Mouse (Mus musculus): ENCODE measurements around the gene Pgm2l1. TPM values are rescaled to one million over a fixed set of nuclear protein-coding genes. Genes with fewer than 3 reads are reported as not detected.
"Not testable (repeated sequence)": the region's sequence is repeated elsewhere in the genome, so short reads cannot be mapped to it uniquely, and the experiment has no call there.

The Pgm2l1 gene
- polyA plus RNA-seq, 1 experiment from 2014 or later = 2.6 TPM

DNA sequence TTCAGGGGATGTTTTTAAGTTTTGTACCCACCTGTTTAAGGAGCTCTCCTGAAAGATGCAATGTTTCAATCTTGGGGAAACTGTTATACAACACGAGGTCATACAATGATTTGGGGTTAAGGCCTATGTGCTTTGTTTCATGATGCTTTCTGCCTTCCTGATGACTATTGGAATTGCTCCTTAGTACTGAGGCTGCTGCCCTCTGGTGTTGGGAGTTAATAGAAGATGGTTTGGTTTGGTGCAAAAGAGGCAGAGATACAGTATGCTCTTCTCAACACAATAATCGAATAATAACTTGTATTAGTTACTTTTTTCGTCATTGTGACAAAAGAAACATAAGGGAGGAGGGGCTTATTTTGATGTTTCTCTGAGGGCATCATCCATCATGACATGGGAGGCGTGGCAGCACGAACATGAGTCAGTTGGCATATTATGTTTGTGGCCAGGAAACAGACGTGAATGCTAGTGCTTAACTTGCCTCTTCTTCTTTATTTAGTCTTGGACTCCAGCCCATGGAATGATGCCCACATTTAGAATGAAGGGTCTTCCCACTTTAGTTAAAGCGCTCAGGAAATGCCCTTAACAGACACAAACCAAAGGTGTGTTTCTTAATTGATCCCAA, 7.2 kb downstream of the Pgm2l1 start:
- Histone ChIP-seq H3K4me2 (no peak overlapping the region), H3K9me3 (replicated peaks; ENCODE audit: control insufficient read depth, low read length) (no peaks in the 10 kb centered on the region), H3K9ac (ENCODE audit: low read depth, low read length) (no peak overlapping the region), H3K27me3 (ENCODE audit: control insufficient read depth, insufficient read depth, low read length) (no peaks in the 10 kb centered on the region), H3K36me3 (ENCODE audit: control insufficient read depth, insufficient read depth, low read length) (no peaks in the 10 kb centered on the region), H3K4me1 (ENCODE audit: control insufficient read depth, insufficient read depth, low read length) (no peaks in the 10 kb centered on the region), H3K4me3 (ENCODE audit: low read depth, low read length) (no peak overlapping the region), H3K27ac (ENCODE audit: low read depth, low read length) (no peak overlapping the region)
- WGBS (ENCODE audit: insufficient replicate concordance) = 59% methylated on average over 7 of the region's 7 CpGs
- no peak for ATAC-seq (replicated peaks; ENCODE audit: insufficient number of reproducible peaks, low FRiP score, low TSS enrichment)

- Histone ChIP-seq H3K4me2 (no peak overlapping the region), H3K27ac (ENCODE audit: low read depth, low read length) (no peak overlapping the region), H3K9me3 (replicated peaks; ENCODE audit: control insufficient read depth, low read length) (no peaks in the 10 kb centered on the region), H3K4me1 (ENCODE audit: control insufficient read depth, insufficient read depth, low read length) (no peaks in the 10 kb centered on the region), H3K4me3 (ENCODE audit: low read depth, low read length) (no peak overlapping the region), H3K9ac (ENCODE audit: low read depth, low read length) (no peak overlapping the region), H3K27me3 (ENCODE audit: control insufficient read depth, insufficient read depth, low read length) (no peaks in the 10 kb centered on the region), H3K36me3 (ENCODE audit: control insufficient read depth, insufficient read depth, low read length) (no peaks in the 10 kb centered on the region)
- no peak for ATAC-seq (replicated peaks; ENCODE audit: insufficient number of reproducible peaks, low FRiP score, low TSS enrichment)
- WGBS (ENCODE audit: insufficient replicate concordance) = 66% methylated on average over 1 of the region's 1 CpGs
Observed at GRCm38 (mm10) chr7:100238271-100238670, 11.1 kb downstream of the Pgm2l1 start.

- Histone ChIP-seq H3K36me3 (ENCODE audit: control insufficient read depth, insufficient read depth, low read length) (no peaks in the 10 kb centered on the region), H3K9me3 (replicated peaks; ENCODE audit: control insufficient read depth, low read length) (no peaks in the 10 kb centered on the region), H3K27me3 (ENCODE audit: control insufficient read depth, insufficient read depth, low read length) (no peaks in the 10 kb centered on the region), H3K4me3 (ENCODE audit: low read depth, low read length) (no peak overlapping the region), H3K4me2 (no peak overlapping the region), H3K27ac (ENCODE audit: low read depth, low read length) (no peak overlapping the region), H3K9ac (ENCODE audit: low read depth, low read length) (no peak overlapping the region), H3K4me1 (ENCODE audit: control insufficient read depth, insufficient read depth, low read length) (no peaks in the 10 kb centered on the region)
- WGBS (ENCODE audit: insufficient replicate concordance) = 71% methylated on average over 2 of the region's 2 CpGs
- ATAC-seq (replicated peaks; ENCODE audit: insufficient number of reproducible peaks, low FRiP score, low TSS enrichment) = no peak
Observed at GRCm38 (mm10) chr7:100240601-100241000, 13.4 kb downstream of the Pgm2l1 start.

GRCm38 (mm10) chr7:100243007-100243406, 15.8 kb downstream of the Pgm2l1 start:
- Histone ChIP-seq H3K36me3 (ENCODE audit: control insufficient read depth, insufficient read depth, low read length) (no peaks in the 10 kb centered on the region), H3K4me3 (ENCODE audit: low read depth, low read length) (no peak overlapping the region), H3K9me3 (replicated peaks; ENCODE audit: control insufficient read depth, low read length) (no peaks in the 10 kb centered on the region), H3K9ac (ENCODE audit: low read depth, low read length) (no peak overlapping the region), H3K4me2 (no peak overlapping the region), H3K27ac (ENCODE audit: low read depth, low read length) (no peak overlapping the region), H3K27me3 (ENCODE audit: control insufficient read depth, insufficient read depth, low read length) (no peaks in the 10 kb centered on the region), H3K4me1 (ENCODE audit: control insufficient read depth, insufficient read depth, low read length) (no peaks in the 10 kb centered on the region)
- no peak for ATAC-seq (replicated peaks; ENCODE audit: insufficient number of reproducible peaks, low FRiP score, low TSS enrichment)
- WGBS (ENCODE audit: insufficient replicate concordance) = 76% methylated on average over 1 of the region's 1 CpGs

GRCm38 (mm10) chr7:100244225-100244624, 17.0 kb downstream of the Pgm2l1 start:
- Histone ChIP-seq H3K36me3 (ENCODE audit: control insufficient read depth, insufficient read depth, low read length) (no peaks in the 10 kb centered on the region), H3K4me2 (no peak overlapping the region), H3K27me3 (ENCODE audit: control insufficient read depth, insufficient read depth, low read length) (no peaks in the 10 kb centered on the region), H3K4me3 (ENCODE audit: low read depth, low read length) (no peak overlapping the region), H3K4me1 (ENCODE audit: control insufficient read depth, insufficient read depth, low read length) (no peaks in the 10 kb centered on the region), H3K27ac (ENCODE audit: low read depth, low read length) (no peak overlapping the region), H3K9ac (ENCODE audit: low read depth, low read length) (no peak overlapping the region), H3K9me3 (replicated peaks; ENCODE audit: control insufficient read depth, low read length) (no peaks in the 10 kb centered on the region)
- ATAC-seq (replicated peaks; ENCODE audit: insufficient number of reproducible peaks, low FRiP score, low TSS enrichment) = no peak
- 80% methylated on average over 4 of the region's 4 CpGs for WGBS (ENCODE audit: insufficient replicate concordance)

DNA sequence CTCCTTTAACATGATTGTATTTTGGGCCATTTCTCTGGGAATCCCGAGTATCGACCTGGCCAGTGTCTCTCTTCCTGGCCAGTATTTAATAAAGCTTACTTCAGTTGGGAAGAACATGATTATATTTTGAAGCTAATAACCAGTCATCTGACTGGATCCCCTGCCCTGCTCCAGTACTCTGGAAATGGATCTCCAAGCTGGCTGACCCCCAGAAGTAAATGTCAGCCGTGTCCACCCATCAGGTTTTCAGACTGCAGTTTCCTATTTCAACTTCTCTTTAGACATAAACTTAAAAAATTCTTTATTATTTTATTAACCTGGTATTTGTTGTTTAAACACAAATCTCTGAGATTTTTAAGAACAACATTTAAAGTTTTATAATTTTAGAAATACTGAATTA, 18.0 kb downstream of the Pgm2l1 start:
- Histone ChIP-seq H3K9me3 (replicated peaks; ENCODE audit: control insufficient read depth, low read length) (no peaks in the 10 kb centered on the region), H3K4me1 (ENCODE audit: control insufficient read depth, insufficient read depth, low read length) (no peaks in the 10 kb centered on the region), H3K9ac (ENCODE audit: low read depth, low read length) (no peak overlapping the region), H3K27me3 (ENCODE audit: control insufficient read depth, insufficient read depth, low read length) (no peaks in the 10 kb centered on the region), H3K4me3 (ENCODE audit: low read depth, low read length) (no peak overlapping the region), H3K27ac (ENCODE audit: low read depth, low read length) (no peak overlapping the region), H3K36me3 (ENCODE audit: control insufficient read depth, insufficient read depth, low read length) (no peaks in the 10 kb centered on the region), H3K4me2 (no peak overlapping the region)
- 87% methylated on average over 3 of the region's 3 CpGs for WGBS (ENCODE audit: insufficient replicate concordance)
- ATAC-seq (replicated peaks; ENCODE audit: insufficient number of reproducible peaks, low FRiP score, low TSS enrichment) = no peak

GRCm38 (mm10) chr7:100250667-100251066, 23.5 kb downstream of the Pgm2l1 start:
- Histone ChIP-seq H3K4me2 (no peak overlapping the region), H3K27me3 (ENCODE audit: control insufficient read depth, insufficient read depth, low read length) (no peaks in the 10 kb centered on the region), H3K4me3 (ENCODE audit: low read depth, low read length) (no peak overlapping the region), H3K9ac (ENCODE audit: low read depth, low read length) (no peak overlapping the region), H3K4me1 (ENCODE audit: control insufficient read depth, insufficient read depth, low read length) (no peaks in the 10 kb centered on the region), H3K36me3 (ENCODE audit: control insufficient read depth, insufficient read depth, low read length) (peaks cover under 1% of the 10 kb centered on the region; the same call in 1 of the 2 replicates), H3K27ac (ENCODE audit: low read depth, low read length) (no peak overlapping the region), H3K9me3 (replicated peaks; ENCODE audit: control insufficient read depth, low read length) (no peaks in the 10 kb centered on the region)
- no peak for ATAC-seq (replicated peaks; ENCODE audit: insufficient number of reproducible peaks, low FRiP score, low TSS enrichment)
- 88% methylated on average over 5 of the region's 5 CpGs for WGBS (ENCODE audit: insufficient replicate concordance)

- Histone ChIP-seq H3K4me1 (ENCODE audit: control insufficient read depth, insufficient read depth, low read length) (no peaks in the 10 kb centered on the region), H3K4me3 (ENCODE audit: low read depth, low read length) (no peak overlapping the region), H3K9me3 (replicated peaks; ENCODE audit: control insufficient read depth, low read length) (no peaks in the 10 kb centered on the region), H3K36me3 (ENCODE audit: control insufficient read depth, insufficient read depth, low read length) (no peaks in the 10 kb centered on the region), H3K9ac (ENCODE audit: low read depth, low read length) (no peak overlapping the region), H3K27me3 (ENCODE audit: control insufficient read depth, insufficient read depth, low read length) (no peaks in the 10 kb centered on the region), H3K27ac (ENCODE audit: low read depth, low read length) (no peak overlapping the region), H3K4me2 (no peak overlapping the region)
- WGBS (ENCODE audit: insufficient replicate concordance) = 80% methylated on average over 3 of the region's 3 CpGs
- no peak for ATAC-seq (replicated peaks; ENCODE audit: insufficient number of reproducible peaks, low FRiP score, low TSS enrichment)
Observed at GRCm38 (mm10) chr7:100262350-100262749, 35.2 kb downstream of the Pgm2l1 start.

GRCm38 (mm10) chr7:100264934-100265333, 37.7 kb downstream of the Pgm2l1 start:
- H3K27ac ChIP-seq (ENCODE audit: low read depth, low read length); H3K27me3 ChIP-seq (ENCODE audit: control insufficient read depth, insufficient read depth, low read length); H3K36me3 ChIP-seq (ENCODE audit: control insufficient read depth, insufficient read depth, low read length); H3K9me3 ChIP-seq (replicated peaks; ENCODE audit: control insufficient read depth, low read length); H3K4me3 ChIP-seq (ENCODE audit: low read depth, low read length); H3K4me1 ChIP-seq (ENCODE audit: control insufficient read depth, insufficient read depth, low read length); H3K9ac ChIP-seq (ENCODE audit: low read depth, low read length); ATAC-seq (replicated peaks; ENCODE audit: insufficient number of reproducible peaks, low FRiP score, low TSS enrichment): not testable (repeated sequence)
- peak overlapping the region; percentile 34; the same call in 1 of the 2 replicates for H3K4me2 ChIP-seq
- 37% methylated on average over 17 of the region's 17 CpGs for WGBS (ENCODE audit: insufficient replicate concordance)
